Mouse (Mus musculus): ENCODE data around the gene Hist1h2ah.
A peak's percentile ranks its signal among the peaks of the same experiment; 100 is the strongest.

Gene Hist1h2ah

GRCm38 (mm10) chr13:22039364-22039763 is 4.0 kb upstream of the Hist1h2ah start:
- no peak for DNase-seq

- no peak for DNase-seq
Measured at GRCm38 (mm10) chr13:22037415-22037814, 2.0 kb upstream of the Hist1h2ah start.

GRCm38 (mm10) chr13:22036986-22037385 is 1.6 kb upstream of the Hist1h2ah start:
- no peak for DNase-seq

DNA sequence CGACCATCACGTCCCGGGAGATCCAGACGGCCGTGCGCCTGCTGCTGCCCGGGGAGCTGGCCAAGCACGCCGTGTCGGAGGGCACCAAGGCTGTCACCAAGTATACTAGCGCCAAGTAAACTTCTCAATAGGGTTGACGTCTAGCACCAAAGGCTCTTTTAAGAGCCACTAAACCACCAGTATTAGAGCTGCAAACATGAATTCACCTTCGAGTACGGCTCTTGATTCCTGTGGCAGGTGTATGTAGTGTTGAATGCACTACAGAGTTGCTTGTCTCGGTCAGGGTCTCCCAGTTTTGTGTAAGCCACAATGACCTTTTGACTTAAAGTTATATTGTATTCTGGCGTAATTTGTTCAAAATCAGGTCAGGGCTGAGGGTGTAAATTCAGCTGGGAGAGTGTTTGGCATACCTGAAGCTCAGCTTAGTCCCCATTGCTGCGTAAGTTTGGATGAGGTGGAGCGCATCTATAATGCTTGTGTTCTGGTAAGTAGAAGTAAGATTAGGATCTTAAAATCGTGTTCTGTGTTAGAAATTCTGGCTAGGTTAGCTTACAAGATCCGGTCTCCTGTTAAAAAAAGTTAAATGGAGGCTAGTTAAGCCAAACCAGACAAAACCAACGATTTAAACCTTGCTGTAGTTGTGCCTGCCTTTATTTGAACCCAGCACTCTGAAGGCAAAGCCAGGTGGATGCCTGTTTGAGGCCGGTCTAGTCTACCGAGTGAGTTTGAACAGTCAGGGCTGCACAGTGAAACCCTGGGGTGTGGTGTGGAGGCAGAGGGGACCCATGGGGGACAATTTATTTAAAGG is 985 bp upstream of the Hist1h2ah start:
- no peak for DNase-seq

DNA sequence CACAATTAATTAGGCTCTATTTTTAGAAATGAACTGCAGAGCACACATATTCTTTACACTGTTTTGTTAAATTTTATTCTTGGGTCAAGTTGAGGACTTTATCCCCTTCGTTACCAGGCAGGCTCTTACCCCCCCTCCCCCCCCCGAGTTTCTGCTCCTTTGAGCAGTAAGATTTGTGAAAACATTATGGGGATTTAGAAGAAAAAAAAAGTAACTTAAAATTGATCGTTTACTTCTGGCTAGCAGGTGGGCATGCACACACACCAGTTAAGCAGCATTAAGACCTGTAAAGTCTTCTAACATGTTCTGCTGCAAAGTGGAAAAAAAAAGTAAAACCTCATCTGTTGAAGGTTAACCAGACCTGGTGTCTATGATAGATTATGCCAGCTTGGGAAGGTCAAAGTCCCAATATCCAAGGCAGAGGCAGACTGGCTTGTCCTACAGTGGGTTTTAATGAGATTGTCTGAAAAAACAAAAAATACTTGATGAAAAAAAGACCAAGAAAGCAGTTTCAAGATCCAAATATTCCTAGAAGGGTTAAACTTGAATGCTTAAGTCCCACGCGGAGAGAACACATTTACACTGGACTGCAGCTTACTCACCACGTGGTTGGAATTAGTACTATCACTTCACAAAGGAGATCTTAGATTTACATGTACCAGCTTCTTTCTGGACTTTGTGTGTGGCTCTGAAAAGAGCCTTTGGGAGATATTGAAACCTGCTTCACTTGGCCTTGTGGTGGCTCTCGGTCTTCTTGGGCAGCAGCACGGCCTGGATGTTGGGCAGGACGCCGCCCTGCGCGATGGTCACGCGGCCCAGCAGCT is 713 bp downstream of the Hist1h2ah start:
- DNase-seq: no peak

GRCm38 (mm10) chr13:22033741-22034442 is 1.5 kb downstream of the Hist1h2ah start:
- no peak for DNase-seq

DNA sequence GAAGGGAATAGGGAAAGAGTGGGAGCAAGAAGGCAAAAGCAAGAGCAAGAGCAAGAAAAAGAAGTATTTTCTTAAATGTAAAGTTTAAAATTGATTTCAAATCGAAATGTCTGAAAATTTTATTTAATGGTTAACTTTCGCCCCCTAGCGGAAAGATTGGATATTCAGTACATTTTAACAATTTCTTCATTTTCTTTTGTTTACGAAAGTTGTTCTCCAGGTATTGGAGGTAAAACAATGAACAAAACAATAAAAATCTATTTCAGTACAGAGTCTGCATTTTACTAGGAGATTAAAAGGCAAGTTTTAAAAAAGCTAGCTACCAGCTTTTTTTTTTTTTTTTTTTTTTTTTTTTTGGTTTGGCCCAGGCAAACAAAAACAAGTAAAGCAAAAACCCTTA is 4.9 kb downstream of the Hist1h2ah start:
- DNase-seq: no peak

GRCm38 (mm10) chr13:22029928-22030327 is 5.4 kb downstream of the Hist1h2ah start:
- no peak for DNase-seq

- peak; percentile 96 for DNase-seq
Measured at GRCm38 (mm10) chr13:22028673-22029460, 6.5 kb downstream of the Hist1h2ah start.

DNA sequence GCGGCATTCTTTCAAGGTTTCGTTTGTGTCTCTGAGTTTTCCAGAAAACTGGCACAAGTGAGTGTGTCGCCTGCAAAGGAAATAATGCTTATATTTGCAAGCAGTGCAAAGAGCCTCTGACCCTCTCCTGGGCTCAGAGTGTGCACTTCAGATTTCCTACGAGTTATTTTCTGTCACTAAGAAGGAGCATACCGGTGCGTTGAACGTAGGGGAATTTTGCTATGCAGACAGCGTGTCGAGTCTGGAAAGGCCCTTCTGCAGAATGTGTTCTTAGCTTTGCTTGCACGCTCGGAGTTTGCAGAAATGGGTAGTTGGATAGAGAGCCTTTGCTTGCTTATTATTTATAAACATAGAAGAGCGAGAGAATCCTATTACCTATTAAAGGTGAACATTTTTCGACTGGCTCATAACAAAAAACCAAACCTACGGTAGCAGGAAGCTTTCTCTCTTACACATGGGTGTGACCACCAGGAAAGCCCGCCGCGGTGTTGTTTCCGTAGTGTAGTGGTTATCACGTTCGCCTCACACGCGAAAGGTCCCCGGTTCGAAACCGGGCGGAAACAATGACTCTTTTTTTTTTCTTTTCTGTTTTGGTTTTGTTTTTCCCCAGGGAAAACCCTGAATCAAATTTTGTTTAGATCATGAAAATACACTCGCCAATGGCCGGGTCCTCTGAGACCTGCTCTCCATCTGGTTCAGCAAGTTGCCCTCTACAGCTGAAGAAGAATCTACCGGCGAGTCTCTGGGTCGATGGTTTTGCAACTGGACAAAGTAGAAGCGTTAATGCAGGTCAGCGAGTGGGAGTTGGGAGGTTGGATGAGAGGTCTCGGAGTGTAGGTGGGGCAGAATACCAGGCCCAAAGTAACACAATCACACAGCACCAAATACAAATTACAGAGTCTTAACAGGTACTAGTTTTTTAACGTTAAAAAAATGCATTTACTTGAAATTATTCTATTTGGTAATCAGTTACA is 9.0 kb downstream of the Hist1h2ah start:
- peak; percentile 76 for DNase-seq

DNA sequence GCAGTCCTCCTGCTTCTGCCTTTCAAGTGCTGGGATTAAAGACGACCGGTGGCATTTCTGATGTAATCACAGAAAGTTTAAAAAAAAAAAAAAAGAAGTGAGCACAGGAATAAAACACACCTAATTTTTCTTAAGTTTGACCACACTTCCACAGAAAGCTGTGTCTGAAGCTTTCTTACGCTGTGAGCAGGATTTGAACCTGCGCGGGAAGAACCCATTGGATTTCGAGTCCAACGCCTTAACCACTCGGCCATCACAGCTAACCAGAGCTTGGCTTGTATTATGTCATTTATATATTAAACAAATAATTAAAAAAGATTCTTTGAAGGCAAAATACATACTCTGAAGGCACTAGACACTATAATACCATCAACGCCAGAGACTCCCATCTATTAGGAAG is 13.1 kb downstream of the Hist1h2ah start:
- DNase-seq: peak; percentile 69

DNA sequence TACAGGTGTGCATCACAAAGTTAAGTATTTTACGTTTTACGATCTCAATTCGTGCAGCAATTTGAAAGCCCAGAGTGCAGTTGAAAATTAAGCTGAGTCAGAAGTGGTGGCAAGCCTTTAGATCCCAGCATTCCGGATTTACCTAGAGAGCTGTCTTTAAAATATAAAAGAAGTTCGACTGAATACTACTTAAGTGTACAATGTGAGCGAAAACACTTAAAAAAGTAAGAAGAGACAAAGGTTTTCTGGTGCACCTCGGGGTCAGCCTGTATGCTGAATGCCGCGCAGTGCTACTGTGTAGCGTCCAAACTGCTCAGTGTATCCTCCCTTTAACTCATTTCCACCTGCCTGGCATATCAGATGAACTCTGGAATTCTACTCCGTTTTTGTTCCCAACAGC is 13.8 kb downstream of the Hist1h2ah start:
- DNase-seq: no peak

- DNase-seq: no peak
Measured at GRCm38 (mm10) chr13:22020901-22021339, 14.4 kb downstream of the Hist1h2ah start.

GRCm38 (mm10) chr13:22019934-22020835 is 15.2 kb downstream of the Hist1h2ah start:
- DNase-seq: no peak

GRCm38 (mm10) chr13:22015479-22016450 is 19.6 kb downstream of the Hist1h2ah start:
- no peak for DNase-seq

DNA sequence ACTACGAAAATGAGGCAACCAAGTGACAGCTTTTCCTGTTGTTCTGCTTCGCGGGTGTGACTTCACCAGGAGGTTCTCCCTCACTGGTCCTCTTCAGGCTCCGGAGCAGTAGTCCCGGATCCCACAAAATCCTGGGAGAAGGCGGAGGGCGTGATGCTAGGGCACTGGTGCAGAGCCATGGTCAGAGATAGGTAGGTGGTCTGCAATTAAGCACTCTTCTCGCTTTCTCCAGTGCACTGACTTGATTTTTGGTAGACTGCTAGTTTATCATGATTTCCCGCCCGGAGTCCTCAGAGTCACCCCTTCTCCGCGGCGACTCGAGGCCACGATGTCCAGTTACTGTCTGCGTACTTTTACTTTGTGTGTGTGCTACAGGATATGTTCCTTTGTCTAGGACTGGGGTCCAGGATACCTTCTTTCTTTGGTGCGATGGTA is 20.9 kb downstream of the Hist1h2ah start:
- DNase-seq: no peak

- DNase-seq: no peak
Measured at GRCm38 (mm10) chr13:22013716-22014115, 21.7 kb downstream of the Hist1h2ah start.

GRCm38 (mm10) chr13:22009642-22010041 is 25.7 kb downstream of the Hist1h2ah start, which contains the start of gene Prss16:
Prss16 (minus strand) TSS chr13:22009742.
- DNase-seq: no peak

- DNase-seq: no peak
Measured at GRCm38 (mm10) chr13:22008707-22009106, 26.7 kb downstream of the Hist1h2ah start.

Data from cerebellum, adult 8-10 months (tissue).